Mouse (Mus musculus) G1E (cell line): ENCODE measurements around the gene Borcs6.

ENCODE experiments used
- CTCF ChIP-seq: IDR thresholded peaks from 2 replicates; pipeline ENCODE4 v1.5.1; 2012; ENCODE audit warnings: low read depth, low read length, inconsistent platforms, mixed read lengths
- TAL1 ChIP-seq: conservative IDR thresholded peaks from 2 replicates; pipeline ENCODE4 v1.6.1; 2012; ENCODE audit warnings: low read depth, low read length, inconsistent platforms, mixed read lengths

DNA sequence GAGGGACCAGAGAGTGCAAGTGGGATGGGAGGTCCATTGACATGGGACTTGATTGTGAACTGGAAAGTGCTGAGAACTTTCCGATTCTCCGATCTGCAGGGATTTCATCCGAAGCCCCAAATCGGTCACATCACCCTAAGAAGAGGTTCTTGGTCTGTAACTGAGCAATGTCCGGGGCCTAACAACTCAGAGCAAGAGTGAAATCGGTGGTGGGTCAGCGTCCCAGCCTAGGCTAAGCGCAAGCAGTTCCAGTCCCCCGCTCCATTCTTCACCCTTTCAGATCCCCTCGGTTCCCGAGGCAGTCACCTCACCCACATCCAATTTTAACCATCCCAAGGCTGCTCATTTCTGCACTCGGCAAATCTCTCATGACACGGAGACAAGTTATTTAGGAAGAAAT, 10.6 kb downstream of the Borcs6 start:
- TF ChIP-seq CTCF (no peak), TAL1 (no peak)
